Mouse (Mus musculus): ENCODE results near the gene Rtraf.
A peak's percentile ranks its signal among the peaks of the same experiment; 100 is the strongest.

- TF ChIP-seq CTCF (IDR thresholded peaks at IDR 0.05) (peak; percentile 93), EP300 (IDR thresholded peaks at IDR 0.05) (no peak)
Measured at GRCm38 (mm10) chr14:19817949-19818348, 5.7 kb downstream of the Rtraf start.

Measured in lung, postnatal 0 days (tissue).